Comparison of ENCODE assay signal across 21 mouse cellular contexts in the genomic region with DNA sequence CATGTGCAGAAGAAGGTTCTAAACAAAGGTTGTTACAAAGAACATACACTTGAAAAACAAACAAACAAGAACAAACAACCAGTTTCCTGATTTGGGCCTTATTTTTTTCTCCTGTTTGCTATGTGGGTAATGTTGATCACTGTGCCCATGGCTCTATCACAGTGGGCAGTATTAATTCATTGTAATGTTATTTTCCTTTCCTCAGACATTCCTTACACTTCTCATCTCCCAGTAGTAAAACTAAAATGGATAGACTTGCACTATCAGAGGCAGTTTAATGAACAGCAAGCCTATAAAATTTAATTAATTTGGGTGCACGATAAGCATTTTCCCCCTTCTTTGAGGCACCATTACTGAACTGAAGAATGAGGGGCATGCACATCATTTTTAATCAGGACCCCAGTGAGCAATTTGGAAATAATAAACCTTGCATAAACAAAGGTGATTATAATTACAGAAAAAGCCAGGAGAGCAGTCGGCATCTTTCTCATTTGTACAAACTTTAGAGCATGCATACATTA.
DNase-seq lines count a peak whose midpoint lies in the region; ATAC-seq and TF ChIP-seq lines count a peak whose summit lies in the region.
"Had no signal": no experiment of that assay in that cellular context is flagged by ENCODE, and none has a peak within 500 bp of the region (broad histone marks: within the 10 kb centered on the region; RNA-seq: fewer than 3 reads in every experiment).

No protein-coding gene starts in this region.

- H3K9ac ChIP-seq in hindbrain, postnatal 0 days (replicated peaks; ENCODE audit: low read length): no peak overlapping the region
- no peak overlapping the region for H3K9ac ChIP-seq in hindbrain, embryonic 11.5 days (ENCODE audit: low read depth, low read length)
- no peak overlapping the region for H3K9ac ChIP-seq in neural tube, embryonic 11.5 days (ENCODE audit: low read length)
- H3K9ac ChIP-seq in neural tube, embryonic 14.5 days (replicated peaks; ENCODE audit: low read depth, low read length): no peak overlapping the region
- H3K9ac ChIP-seq: embryonic facial prominence, embryonic 12.5 days; forebrain, embryonic 13.5 days; forebrain, embryonic 15.5 days had no signal

- ATAC-seq in hindbrain, postnatal 0 days: no peak
- no peak for ATAC-seq in hindbrain, embryonic 11.5 days (ENCODE audit: low FRiP score)
- ATAC-seq in neural tube, embryonic 11.5 days (ENCODE audit: insufficient read depth, low FRiP score, low TSS enrichment): peak; percentile 16; the same call in 1 of the 2 replicates
- peak; percentile 90 for ATAC-seq in neural tube, embryonic 14.5 days (ENCODE audit: low read depth)
- ATAC-seq in monocyte, adult 5-6 weeks (replicated peaks; ENCODE audit: insufficient number of reproducible peaks, low FRiP score, low TSS enrichment, poor library complexity, severe bottlenecking): no peak
- ATAC-seq: activated CD4-positive, CD25-positive, alpha-beta regulatory T cell, adult 4 months; forebrain, embryonic 13.5 days; forebrain, embryonic 15.5 days; Patski had no signal

- peak; percentile 2 for DNase-seq in hindbrain, postnatal 0 days (ENCODE audit: low spot score)
- no peak for DNase-seq in hindbrain, embryonic 11.5 days (ENCODE audit: low spot score)
- no peak for DNase-seq in neural tube, embryonic 11.5 days (ENCODE audit: low spot score)
- no peak for DNase-seq in neural tube, embryonic 10.5 days (ENCODE audit: extremely low spot score, low spot score)
- DNase-seq in heart, adult 18-20 months: no peak
- DNase-seq: adrenal gland, adult 8-10 months; adrenal gland, postnatal 14 days; adrenal gland, postnatal 36 days; cerebellum, adult 11-12 months; cerebellum, adult 2 months; cerebellum, adult 9-10 months; cerebellum, postnatal 10 days; cerebellum, postnatal 25 days had no signal

- no peak overlapping the region for H3K27ac ChIP-seq in hindbrain, postnatal 0 days
- H3K27ac ChIP-seq in hindbrain, embryonic 11.5 days (ENCODE audit: low read depth, low read length): no peak overlapping the region
- no peak overlapping the region for H3K27ac ChIP-seq in neural tube, embryonic 11.5 days (ENCODE audit: low read depth, low read length)
- no peak overlapping the region for H3K27ac ChIP-seq in neural tube, embryonic 14.5 days (ENCODE audit: low read depth, low read length)
- H3K27ac ChIP-seq: embryonic facial prominence, embryonic 10.5 days; embryonic facial prominence, embryonic 12.5 days; forebrain, embryonic 13.5 days; forebrain, embryonic 15.5 days had no signal

- no peaks in the 10 kb centered on the region for H3K4me1 ChIP-seq in hindbrain, postnatal 0 days (ENCODE audit: insufficient read depth, low read length)
- H3K4me1 ChIP-seq in hindbrain, embryonic 11.5 days (replicated peaks; ENCODE audit: control insufficient read depth, insufficient read depth, low read length): no peaks in the 10 kb centered on the region
- no peaks in the 10 kb centered on the region for H3K4me1 ChIP-seq in neural tube, embryonic 11.5 days (ENCODE audit: control insufficient read depth, insufficient read depth, low read length)
- no peaks in the 10 kb centered on the region for H3K4me1 ChIP-seq in neural tube, embryonic 14.5 days (ENCODE audit: control insufficient read depth, insufficient read depth, low read length)
- H3K4me1 ChIP-seq: embryonic facial prominence, embryonic 10.5 days; embryonic facial prominence, embryonic 12.5 days; forebrain, embryonic 13.5 days; forebrain, embryonic 15.5 days had no signal

- H3K4me2 ChIP-seq in hindbrain, postnatal 0 days (ENCODE audit: low read depth, low read length): no peak overlapping the region
- H3K4me2 ChIP-seq in hindbrain, embryonic 11.5 days (replicated peaks; ENCODE audit: low read depth, low read length): no peak overlapping the region
- no peak overlapping the region for H3K4me2 ChIP-seq in neural tube, embryonic 11.5 days (ENCODE audit: low read depth)
- no peak overlapping the region for H3K4me2 ChIP-seq in neural tube, embryonic 14.5 days (ENCODE audit: low read depth, low read length)
- H3K4me2 ChIP-seq: embryonic facial prominence, embryonic 12.5 days; forebrain, embryonic 13.5 days; forebrain, embryonic 15.5 days had no signal

- TF ChIP-seq CTCF in hindbrain, postnatal 0 days (IDR thresholded peaks at IDR 0.05; ENCODE audit: low read depth): no peak

- no peaks in the 10 kb centered on the region for H3K9me3 ChIP-seq in hindbrain, postnatal 0 days (ENCODE audit: low read length)
- no peaks in the 10 kb centered on the region for H3K9me3 ChIP-seq in hindbrain, embryonic 11.5 days (ENCODE audit: control insufficient read depth, low read length)
- no peaks in the 10 kb centered on the region for H3K9me3 ChIP-seq in neural tube, embryonic 11.5 days (ENCODE audit: control insufficient read depth, low read length)
- no peaks in the 10 kb centered on the region for H3K9me3 ChIP-seq in neural tube, embryonic 14.5 days (ENCODE audit: control insufficient read depth, low read length)
- H3K9me3 ChIP-seq: embryonic facial prominence, embryonic 10.5 days; embryonic facial prominence, embryonic 12.5 days; forebrain, embryonic 13.5 days; forebrain, embryonic 15.5 days had no signal

- no peaks in the 10 kb centered on the region for H3K27me3 ChIP-seq in hindbrain, postnatal 0 days (ENCODE audit: insufficient read depth, low read length)
- no peaks in the 10 kb centered on the region for H3K27me3 ChIP-seq in hindbrain, embryonic 11.5 days (ENCODE audit: control insufficient read depth, insufficient read depth, low read length)
- H3K27me3 ChIP-seq in neural tube, embryonic 11.5 days (ENCODE audit: control insufficient read depth, insufficient read depth, low read length): no peaks in the 10 kb centered on the region
- H3K27me3 ChIP-seq in neural tube, embryonic 14.5 days (ENCODE audit: control insufficient read depth, insufficient read depth, low read length): no peaks in the 10 kb centered on the region
- H3K27me3 ChIP-seq: embryonic facial prominence, embryonic 12.5 days; forebrain, embryonic 13.5 days; forebrain, embryonic 15.5 days; Patski had no signal

- no peaks in the 10 kb centered on the region for H3K36me3 ChIP-seq in hindbrain, postnatal 0 days (ENCODE audit: insufficient read depth, low read length)
- H3K36me3 ChIP-seq in hindbrain, embryonic 11.5 days (ENCODE audit: control insufficient read depth, insufficient read depth, low read length): no peaks in the 10 kb centered on the region
- H3K36me3 ChIP-seq in neural tube, embryonic 11.5 days (ENCODE audit: control insufficient read depth, insufficient read depth, low read length): no peaks in the 10 kb centered on the region
- H3K36me3 ChIP-seq in neural tube, embryonic 14.5 days (ENCODE audit: control insufficient read depth, insufficient read depth, low read length): no peaks in the 10 kb centered on the region
- H3K36me3 ChIP-seq: embryonic facial prominence, embryonic 10.5 days; embryonic facial prominence, embryonic 12.5 days; forebrain, embryonic 15.5 days had no signal

- no peak overlapping the region for H3K4me3 ChIP-seq in hindbrain, postnatal 0 days (ENCODE audit: low read length)
- H3K4me3 ChIP-seq in hindbrain, embryonic 11.5 days (ENCODE audit: low read depth, low read length): no peak overlapping the region
- H3K4me3 ChIP-seq in neural tube, embryonic 11.5 days (ENCODE audit: low read depth, low read length): no peak overlapping the region
- no peak overlapping the region for H3K4me3 ChIP-seq in neural tube, embryonic 14.5 days (ENCODE audit: low read depth, low read length)
- H3K4me3 ChIP-seq: embryonic facial prominence, embryonic 10.5 days; embryonic facial prominence, embryonic 12.5 days; forebrain, embryonic 13.5 days; forebrain, embryonic 15.5 days had no signal

- WGBS in hindbrain, postnatal 0 days: 73% methylated on average over 2 of the region's 2 CpGs
- 88% methylated on average over 2 of the region's 2 CpGs for WGBS in hindbrain, embryonic 11.5 days
- 89% methylated on average over 2 of the region's 2 CpGs for WGBS in neural tube, embryonic 11.5 days
- 58% methylated on average over 2 of the region's 2 CpGs for whole genome bisulfite sequencing in neural tube, embryonic 14.5 days

Comparison
In these comparisons a context has a peak if more than half of its experiments do, and no peak if none do; other contexts are left out.
1. ATAC-seq: peak in neural tube, embryonic 11.5 days (single experiment) and neural tube, embryonic 14.5 days (single experiment); none in hindbrain, postnatal 0 days (single experiment), hindbrain, embryonic 11.5 days (single experiment) and monocyte, adult 5-6 weeks (single experiment).